Mouse (Mus musculus) spleen, postnatal 10 days (tissue): ENCODE data around the gene Srek1ip1.
A peak's percentile ranks its signal among the peaks of the same experiment; 100 is the strongest.

Experiments used
- DNase-seq, 2 experiments: peaks; one replicate each; pipeline ENCODE4 v3.0.0; 2021 to 2022; ENCODE audit warnings: low spot score in 2 of 2

The Srek1ip1 gene

GRCm38 (mm10) chr13:104792184-104792583, at the start of gene Srek1ip1:
Srek1ip1 (plus strand) TSS chr13:104792484.
- no peak for DNase-seq

GRCm38 (mm10) chr13:104742866-104743265, 49.4 kb upstream of the Srek1ip1 start:
- no peak for DNase-seq

DNA sequence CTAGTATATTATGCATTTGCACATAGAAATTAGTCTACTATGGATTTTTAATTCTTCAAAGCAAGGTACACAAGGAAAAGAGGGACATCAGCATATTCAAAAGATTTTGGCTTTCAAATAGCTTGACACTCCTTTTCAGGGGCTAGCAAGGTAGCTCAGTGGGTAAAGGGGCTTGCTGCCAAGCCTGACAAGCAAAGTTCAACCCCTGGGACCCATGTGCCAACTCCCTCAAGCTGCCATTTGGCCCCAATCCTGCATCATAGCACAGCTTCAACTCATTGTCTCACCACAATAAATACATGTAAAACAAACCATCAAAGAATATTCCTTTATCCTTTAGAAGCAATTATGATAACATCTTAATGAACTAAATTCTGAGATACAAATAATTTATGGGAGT, 45.3 kb upstream of the Srek1ip1 start:
- DNase-seq: no peak

GRCm38 (mm10) chr13:104759381-104759780, 32.9 kb upstream of the Srek1ip1 start:
- DNase-seq: no peak

- DNase-seq: no peak
Observed at GRCm38 (mm10) chr13:104762401-104762800, 29.9 kb upstream of the Srek1ip1 start.

DNA sequence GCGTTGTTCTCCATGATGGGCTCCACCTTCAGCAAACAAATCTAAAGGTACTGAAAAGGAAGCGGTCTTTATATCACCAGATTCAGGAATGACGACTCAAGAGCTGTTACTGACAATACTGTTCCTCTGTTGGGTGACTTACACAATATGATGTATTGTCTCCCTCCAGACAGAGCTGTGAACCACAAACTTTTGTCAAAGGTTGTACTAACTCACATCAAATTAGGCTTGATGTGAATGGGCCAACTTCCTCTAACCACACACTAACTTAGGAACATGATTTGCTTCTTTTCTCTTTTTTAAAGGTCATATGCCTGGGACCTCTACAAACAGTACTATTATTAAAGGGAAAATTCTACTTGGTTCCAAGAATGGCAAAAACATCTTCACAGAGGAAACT, 29.1 kb upstream of the Srek1ip1 start:
- DNase-seq: no peak

DNA sequence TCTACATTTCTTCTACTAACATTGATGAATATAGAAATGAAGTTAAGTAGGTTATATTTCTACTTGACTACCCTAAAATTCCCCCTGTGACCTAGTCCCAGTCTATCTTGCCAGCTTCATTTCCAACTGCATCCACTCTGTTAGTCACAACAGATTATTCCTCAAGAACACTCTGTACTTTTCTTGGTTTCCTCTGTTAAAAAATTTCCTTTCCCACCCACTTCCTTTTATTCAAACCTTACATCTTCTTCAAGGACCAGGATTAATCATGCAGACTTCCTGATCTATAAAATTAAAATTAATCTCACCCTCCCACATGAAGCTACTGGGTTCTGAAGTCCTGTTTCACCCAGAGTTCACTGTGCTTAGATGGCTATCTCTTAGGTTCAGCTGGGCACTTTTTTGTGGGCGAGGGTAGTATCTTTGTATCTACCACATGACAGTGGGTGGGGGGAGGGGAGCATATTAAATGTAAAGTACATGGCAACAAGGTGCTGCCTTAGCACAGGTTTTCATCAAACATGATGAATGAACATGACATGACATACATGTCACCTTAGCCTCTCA, 13.1 kb upstream of the Srek1ip1 start:
- DNase-seq: no peak

DNA sequence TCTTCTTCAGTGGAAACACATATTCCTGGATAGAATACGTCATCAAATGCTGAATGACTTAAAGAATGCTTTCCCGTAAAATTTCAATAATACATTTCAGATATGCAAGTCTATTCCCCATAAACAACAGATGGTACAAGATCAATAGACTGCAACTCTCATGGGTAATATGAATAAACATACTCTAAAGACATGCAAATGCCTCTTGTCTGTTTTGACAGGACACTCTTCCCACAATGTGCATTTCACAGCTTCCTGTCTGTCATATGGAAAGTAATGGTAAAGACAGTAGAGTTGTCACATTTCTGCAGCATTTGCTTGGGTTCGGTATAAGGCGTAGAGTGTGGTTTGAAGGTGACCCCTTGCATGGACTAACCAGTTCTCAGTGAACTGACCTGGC, 5.0 kb upstream of the Srek1ip1 start:
- DNase-seq: no peak

DNA sequence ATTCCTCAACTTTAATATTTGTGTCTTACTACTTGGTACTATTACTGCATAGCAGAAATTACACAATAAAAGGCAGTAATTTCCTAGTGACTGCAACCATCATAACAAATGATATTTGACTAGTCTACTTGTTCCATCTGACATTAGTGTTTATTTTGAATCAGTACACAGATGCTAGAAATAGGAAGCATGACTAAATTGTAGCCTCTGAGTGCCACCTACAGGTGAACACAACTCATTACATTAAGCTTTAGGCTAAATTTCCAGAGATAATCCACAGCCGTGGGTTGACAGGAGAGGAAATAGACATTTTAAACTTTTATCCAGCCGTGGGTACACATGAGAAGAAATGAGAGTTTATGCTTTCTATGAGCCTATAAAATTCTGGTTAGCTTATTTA, 2.6 kb upstream of the Srek1ip1 start:
- DNase-seq: no peak

- no peak for DNase-seq
Observed at GRCm38 (mm10) chr13:104794421-104794820, 2.1 kb downstream of the Srek1ip1 start.

- no peak for DNase-seq
Observed at GRCm38 (mm10) chr13:104799067-104799466, 6.8 kb downstream of the Srek1ip1 start.

DNA sequence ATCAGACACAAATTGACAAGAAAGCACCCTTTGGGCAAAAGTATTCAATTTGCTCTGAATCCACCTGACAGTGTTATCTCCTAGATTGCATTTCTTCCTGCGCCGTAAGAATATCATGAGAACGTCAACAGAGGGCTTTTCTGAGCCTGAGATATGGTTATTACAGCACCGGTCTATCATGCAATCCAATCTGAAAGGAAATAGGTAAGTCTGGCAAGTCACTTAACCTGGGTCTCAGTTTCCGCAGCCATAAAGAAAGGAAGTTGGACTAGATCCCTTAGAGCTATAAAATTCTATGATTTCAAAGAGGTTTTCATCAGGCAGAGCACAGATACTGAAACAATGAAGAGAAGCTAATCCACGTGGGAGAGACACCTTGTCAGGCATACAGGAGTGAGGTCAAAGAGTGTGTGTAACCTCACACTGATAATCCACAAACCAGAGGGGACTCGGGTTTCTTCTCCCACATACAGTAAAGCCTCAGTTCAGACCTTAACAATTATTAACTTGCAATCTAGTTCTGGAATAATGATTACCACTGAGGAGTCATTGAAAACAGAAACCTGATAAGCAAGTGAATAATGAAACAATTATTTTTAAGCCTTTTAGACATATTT, 7.4 kb downstream of the Srek1ip1 start:
- DNase-seq: no peak

GRCm38 (mm10) chr13:104805681-104806080, 13.4 kb downstream of the Srek1ip1 start:
- no peak for DNase-seq

DNA sequence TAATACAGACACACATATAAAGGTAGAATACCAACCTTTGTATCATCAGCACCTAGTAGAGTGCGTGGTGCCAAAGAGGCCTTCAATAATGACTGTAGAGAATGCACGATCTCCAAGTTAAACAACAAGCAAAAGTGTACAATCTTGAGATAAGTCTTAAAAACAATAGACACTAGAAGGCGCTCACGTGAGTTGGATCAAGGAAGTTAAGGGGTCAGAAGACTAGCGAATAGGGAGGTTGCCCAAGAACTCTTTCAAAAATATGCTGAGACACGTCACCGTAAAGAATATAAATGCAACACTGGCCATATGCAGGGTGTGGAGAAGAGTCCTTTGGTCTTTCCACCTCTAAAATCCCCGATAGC, 24.0 kb downstream of the Srek1ip1 start:
- DNase-seq: no peak

DNA sequence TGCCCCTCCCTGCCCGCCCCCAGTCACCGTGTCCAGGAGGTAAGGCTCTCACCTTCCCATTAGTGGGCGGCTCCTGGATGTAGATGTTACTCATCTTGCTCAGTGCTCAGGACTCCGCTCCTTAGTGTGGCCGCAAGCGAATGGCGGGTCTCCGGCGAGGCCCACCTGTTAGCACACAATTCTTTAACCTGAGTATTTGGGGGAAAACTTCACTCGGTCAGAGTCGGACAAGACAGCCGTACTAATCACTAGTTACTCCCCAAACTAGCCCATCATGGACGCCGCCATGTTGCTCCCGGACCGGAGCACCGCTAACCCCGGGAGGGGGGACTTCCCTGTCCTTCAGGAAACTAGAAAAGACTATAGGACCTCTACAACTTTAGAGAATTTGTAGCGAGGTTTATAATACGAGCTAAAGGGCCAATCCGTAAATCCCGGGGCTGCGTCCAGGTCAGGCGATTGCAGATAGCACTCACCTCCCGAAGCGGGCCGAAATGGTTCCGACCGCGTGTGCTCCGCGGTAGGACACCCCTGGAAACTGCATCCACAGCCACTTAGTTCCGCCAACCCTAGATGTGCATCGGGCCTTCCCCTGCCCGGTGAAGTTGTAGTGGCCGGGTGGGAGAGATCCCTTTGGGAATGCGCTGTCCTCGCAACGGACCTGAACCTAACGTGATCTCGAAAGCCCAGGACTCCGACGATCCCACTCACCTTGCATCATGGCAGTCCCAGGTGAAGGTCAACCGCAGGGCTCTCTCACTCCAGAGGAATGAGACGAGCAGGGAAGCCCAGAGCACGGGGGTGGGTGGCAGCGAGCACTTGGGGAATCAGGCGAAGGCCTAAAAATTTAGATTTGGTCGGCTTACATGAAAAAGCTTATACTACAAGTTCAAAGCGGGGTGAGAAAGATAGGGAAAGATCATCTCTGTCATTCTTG, 24.6 kb downstream of the Srek1ip1 start, which contains the start of gene Cwc27:
Cwc27 (minus strand) TSS at position 508 of the 937 bp plus-strand sequence.
- peak; percentile 81 to 88 for DNase-seq

DNA sequence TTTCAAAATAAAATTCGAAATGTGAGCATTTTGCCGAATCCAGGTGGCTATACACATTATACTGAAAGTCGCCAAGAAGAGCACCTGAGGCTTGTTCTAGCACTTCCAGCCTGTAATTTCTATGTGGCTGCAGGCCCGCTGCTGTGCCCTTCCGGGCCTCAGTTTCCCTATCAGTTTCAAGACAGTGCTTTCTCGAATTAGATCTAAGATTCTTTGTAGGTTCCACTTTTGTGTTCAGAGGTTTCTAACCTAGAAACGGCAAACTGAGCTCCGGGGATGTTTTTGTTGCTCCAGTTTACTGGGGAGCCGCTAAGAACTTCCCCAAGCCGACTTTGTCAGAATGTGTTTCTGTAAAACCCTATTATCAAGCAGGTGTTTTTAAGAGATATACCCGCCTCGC, 25.4 kb downstream of the Srek1ip1 start:
- peak; percentile 26 to 31 for DNase-seq

DNA sequence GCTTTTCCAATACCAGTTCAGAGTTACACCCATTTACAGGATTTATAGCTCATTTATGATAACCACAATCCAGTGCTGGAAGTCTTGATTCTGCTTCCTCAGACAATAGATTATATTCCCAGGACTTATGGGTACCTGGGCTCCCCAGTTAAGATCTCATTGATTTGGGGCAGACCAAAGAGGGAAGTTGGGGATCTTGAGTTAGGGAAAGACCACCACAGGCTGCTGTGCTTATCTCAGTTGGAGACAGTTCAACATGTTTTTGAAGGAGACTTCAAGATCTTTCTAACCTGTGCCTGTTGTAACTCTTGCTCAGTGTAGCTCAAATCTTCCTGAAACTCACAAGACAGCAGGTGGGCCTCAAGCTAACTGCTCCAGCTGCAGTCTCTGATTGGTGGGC, 28.9 kb downstream of the Srek1ip1 start:
- DNase-seq: no peak

DNA sequence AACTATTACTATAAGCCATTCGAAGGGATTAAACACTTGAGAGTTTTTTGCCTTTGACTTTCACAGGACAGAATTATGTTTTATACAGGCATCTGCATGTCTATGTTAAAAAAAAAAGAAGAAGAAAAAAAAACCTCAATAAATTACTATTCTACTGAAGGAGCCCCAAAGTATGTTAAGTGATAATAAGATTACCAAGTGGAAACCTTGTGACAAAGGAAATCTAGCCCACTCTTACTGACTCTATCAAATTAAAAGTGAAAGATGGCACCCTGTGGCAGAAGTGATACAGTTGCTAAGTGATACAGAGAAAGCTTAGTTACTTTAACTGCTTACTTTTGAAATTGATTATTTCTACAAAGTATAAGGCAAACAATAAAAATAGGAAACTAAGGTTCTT, 29.6 kb downstream of the Srek1ip1 start:
- no peak for DNase-seq

DNA sequence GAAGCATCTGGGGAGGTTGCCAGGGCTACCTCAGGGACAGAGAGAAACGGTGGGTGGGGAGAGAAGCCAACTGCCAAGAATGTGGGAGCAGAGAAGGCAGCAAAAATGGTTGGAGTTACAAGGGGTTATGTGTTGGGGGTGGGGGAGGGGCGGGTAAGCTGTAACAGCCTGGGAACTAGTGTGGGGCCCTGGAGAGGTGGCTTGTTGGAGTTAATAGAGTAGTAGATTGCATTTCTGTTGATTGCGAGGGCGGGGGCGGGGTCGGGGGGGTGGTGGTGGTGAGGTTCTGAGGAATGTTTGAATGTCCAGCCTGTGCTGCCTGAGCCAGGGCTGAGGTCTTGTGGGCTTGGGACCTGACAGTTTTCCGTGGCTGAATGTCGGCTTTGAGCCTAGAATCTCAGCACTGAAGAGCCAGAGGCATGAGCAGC, 30.1 kb downstream of the Srek1ip1 start:
- DNase-seq: no peak

GRCm38 (mm10) chr13:104825470-104825869, 33.2 kb downstream of the Srek1ip1 start:
- DNase-seq: no peak

GRCm38 (mm10) chr13:104832811-104833210, 40.5 kb downstream of the Srek1ip1 start:
- no peak for DNase-seq

DNA sequence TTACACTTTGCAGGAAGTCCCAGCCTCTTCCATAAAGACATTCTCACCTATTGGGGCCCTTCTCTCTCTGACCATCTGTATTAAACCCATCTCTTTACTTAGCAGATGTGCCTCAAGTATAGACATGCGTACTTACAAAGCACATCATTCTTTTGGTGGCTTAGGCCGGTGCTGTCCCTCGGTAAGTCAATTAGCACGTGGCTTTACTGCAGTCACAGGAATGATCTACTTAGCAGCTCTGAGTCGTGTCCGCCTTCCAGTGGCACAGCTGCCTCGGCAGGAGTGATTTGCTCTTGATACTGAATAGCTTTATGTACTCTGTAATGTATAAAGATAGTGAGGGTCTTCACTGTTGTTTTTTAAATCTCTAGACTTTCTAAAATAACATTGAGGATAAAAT, 45.3 kb downstream of the Srek1ip1 start:
- DNase-seq: no peak

DNA sequence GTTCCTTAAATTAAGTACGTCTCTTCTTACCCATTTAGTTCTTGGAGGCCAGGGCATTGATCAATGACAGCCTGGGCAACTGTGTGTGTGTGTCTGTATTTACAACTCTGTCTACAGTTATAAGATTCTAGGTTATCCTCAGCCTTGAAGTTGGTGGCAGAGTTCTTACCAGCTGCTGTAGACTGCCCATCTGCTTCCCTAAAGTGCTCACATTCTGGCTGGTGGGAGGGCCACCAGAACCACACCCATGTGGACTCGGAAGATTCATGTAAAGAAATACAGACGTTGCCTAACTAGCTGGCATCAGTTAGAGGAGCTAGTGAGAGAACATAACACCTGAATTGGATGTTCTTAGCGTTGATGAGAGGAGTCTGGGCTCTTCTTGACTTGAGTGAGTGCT, 49.7 kb downstream of the Srek1ip1 start:
- DNase-seq: no peak
